Mouse (Mus musculus) small intestine, adult 2 months (tissue): ENCODE data around the gene Nsg1. TPM values are rescaled to one million over a fixed set of nuclear protein-coding genes. Genes with fewer than 3 reads are reported as not detected.

Source experiments
- H3K27ac ChIP-seq: fragments of 200-500 bp; 2 replicates; pipeline ENCODE4 v1.5.1; 2012; ENCODE audit warnings: low read depth, low read length, control low read depth, inconsistent platforms; ENCODE audit not compliant: insufficient read depth
- H3K27me3 ChIP-seq: fragments of 200-500 bp; 2 replicates; pipeline ENCODE4 v1.6.1; 2012; ENCODE audit warnings: mild to moderate bottlenecking, moderate library complexity, low read length, inconsistent platforms; ENCODE audit not compliant: control insufficient read depth, insufficient read depth
- H3K36me3 ChIP-seq: fragments of 200-500 bp; 2 replicates; pipeline ENCODE4 v1.6.1; 2012; ENCODE audit warnings: mild to moderate bottlenecking, low read length, control low read depth, inconsistent platforms; ENCODE audit not compliant: control insufficient read depth, insufficient read depth
- H3K4me1 ChIP-seq: fragments of 200-500 bp; 2 replicates; pipeline ENCODE4 v1.6.1; 2012; ENCODE audit warnings: low read length, inconsistent platforms, mixed read lengths; ENCODE audit not compliant: control insufficient read depth, insufficient read depth, insufficient read length
- H3K4me3 ChIP-seq: fragments of 200-500 bp; 2 replicates; pipeline ENCODE4 v1.5.1; 2012; ENCODE audit warnings: low read depth, mild to moderate bottlenecking, control low read depth, inconsistent platforms, low read length, moderate library complexity
- CTCF ChIP-seq: fragments of 200-500 bp; IDR thresholded peaks from 2 replicates; pipeline ENCODE4 v1.5.1; 2012; ENCODE audit warnings: low read depth, mild to moderate bottlenecking, control low read depth, inconsistent platforms, low read length, moderate library complexity, mixed read lengths; ENCODE audit not compliant: insufficient replicate concordance, insufficient read length; ENCODE audit errors: extremely low read depth
- POLR2A ChIP-seq: fragments of 200-500 bp; IDR thresholded peaks from 2 replicates; pipeline ENCODE4 v1.6.1; 2012; ENCODE audit warnings: low read depth, mild to moderate bottlenecking, control low read depth, inconsistent platforms, low read length, moderate library complexity
- WGBS: fragments of 180-500 bp; shearing (Covaris S2); methylation state at CpG from one replicate; pipeline ENCODE4 v1.1.7; 2018; 5-methylcytosine and 5-hydroxymethylcytosine counted together
- polyA plus RNA-seq: library from polyadenylated mRNA; depleted of rRNA; stranded (reverse); fragments of >200 nt; gene quantifications from 2 replicates; pipeline ENCODE4 v1.2.3, GENCODE M21; 2012; rRNA removed

Gene Nsg1
- polyA plus RNA-seq, 1 experiment = 3.4 TPM

DNA sequence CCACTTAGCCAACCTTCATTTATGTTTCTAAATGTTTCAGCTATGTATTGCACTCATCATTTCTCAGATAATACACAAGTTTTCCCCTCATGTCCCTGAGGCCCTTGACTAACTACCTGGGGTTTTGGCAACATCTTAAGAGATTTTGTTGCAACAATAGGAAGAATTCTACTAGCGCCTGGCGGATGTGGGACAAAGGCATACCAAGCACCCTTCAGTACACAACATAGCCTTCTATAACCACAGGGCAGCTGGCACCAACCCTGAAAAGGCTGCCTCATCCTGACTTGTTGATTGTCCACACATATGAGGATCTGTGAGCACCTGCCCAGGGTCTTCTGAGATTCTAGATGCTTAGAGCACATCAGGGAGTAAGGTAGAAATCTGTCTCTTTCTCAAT is 65.4 kb downstream of the Nsg1 start:
- H3K36me3 ChIP-seq = no peaks in the 10 kb centered on the region
- 95% methylated on average over 2 of the region's 2 CpGs for WGBS
- H3K4me1 ChIP-seq = no peaks in the 10 kb centered on the region
- no peaks in the 10 kb centered on the region for H3K27me3 ChIP-seq
- TF ChIP-seq CTCF (no peak), POLR2A (no peak)
- no peak overlapping the region for H3K4me3 ChIP-seq
- no peak overlapping the region for H3K27ac ChIP-seq

DNA sequence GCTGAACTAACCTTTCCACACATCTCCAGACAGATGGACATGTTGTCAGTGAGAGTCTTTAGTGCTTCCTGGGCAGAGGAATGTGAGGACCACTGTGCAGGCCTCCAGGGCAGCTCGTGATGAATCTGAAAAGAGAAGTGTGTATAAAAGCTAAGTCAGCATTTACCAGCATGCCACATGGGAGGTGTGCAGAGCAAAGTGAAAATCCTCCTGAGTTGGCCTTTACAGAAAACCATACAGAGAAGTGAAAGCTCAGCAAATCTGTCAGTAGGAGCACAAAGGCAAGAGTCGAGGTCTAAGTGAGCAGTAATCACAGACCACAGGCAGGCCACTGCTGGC is 67.8 kb downstream of the Nsg1 start:
- no peak for TF ChIP-seq CTCF
- no peak for TF ChIP-seq POLR2A
- Histone ChIP-seq H3K4me1 (no peaks in the 10 kb centered on the region), H3K27ac (no peak overlapping the region), H3K36me3 (no peaks in the 10 kb centered on the region), H3K27me3 (no peaks in the 10 kb centered on the region), H3K4me3 (no peak overlapping the region)
- 78% methylated on average over 2 of the region's 2 CpGs for WGBS

DNA sequence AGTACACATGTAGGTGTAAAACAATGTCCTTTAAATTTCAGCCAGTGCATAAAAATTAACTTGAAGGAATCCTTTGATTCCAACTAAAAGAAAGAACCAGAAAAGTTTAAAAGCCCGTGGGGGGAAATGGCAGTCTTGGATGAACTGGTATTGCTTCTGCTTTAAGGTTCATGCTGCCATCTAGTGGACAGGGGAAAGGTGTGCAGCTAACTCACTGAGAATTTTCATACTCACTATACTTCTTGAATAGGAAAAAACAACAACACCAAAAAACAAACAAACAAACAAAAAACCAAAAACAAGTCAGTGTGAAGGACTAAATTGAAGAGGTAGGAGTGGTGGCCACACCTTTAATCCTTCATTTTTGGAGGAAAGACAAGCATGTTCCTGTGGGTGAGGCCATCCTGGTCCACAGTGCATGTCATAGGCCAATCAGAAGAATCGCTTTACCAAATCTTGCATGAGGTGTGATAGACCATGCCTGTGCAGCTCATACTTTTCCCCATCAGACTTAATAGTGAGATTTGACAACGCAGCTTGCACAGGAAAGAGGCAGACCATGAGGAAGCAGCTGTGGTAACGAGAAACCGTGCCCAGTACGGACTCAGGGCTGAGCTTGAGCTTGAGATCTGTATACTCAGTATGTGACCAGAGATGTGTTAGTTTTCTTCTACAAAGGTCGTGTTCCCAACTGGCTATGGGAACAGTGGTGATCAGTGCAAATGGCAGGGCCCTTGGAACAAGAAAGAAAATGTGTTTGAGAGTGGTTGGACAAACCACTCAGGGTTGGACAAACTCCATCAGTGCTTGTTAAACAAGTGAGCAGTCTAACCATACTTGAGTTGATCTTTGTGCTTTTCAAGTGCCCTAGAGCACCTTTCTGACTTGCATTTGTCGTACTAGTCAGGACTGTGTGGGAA is 68.4 kb downstream of the Nsg1 start:
- no peaks in the 10 kb centered on the region for H3K27me3 ChIP-seq
- no peaks in the 10 kb centered on the region for H3K4me1 ChIP-seq
- no peaks in the 10 kb centered on the region for H3K36me3 ChIP-seq
- no peak for TF ChIP-seq POLR2A
- TF ChIP-seq CTCF = no peak
- H3K4me3 ChIP-seq = no peak overlapping the region
- 72% methylated on average over 8 of the region's 8 CpGs for WGBS
- no peak overlapping the region for H3K27ac ChIP-seq

DNA sequence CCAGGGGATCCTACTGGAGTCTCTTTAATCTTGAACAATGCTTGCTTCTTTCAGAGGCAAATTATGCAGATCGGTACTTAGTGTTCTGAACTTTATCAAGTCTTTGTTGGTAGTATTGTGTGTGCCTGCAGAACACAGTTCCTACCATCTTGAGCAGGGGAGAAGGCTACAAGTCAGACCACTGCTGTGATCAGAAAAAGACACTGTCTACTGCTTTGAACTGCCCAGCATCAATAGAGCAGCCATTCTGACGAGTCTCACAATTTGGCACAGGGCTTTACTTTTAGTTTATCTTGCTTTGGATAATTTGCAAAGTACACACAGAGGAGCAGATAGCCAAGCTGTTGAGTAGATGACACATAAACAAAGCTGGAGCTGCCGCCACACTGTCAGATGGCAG is 69.1 kb downstream of the Nsg1 start:
- no peaks in the 10 kb centered on the region for H3K36me3 ChIP-seq
- no peak overlapping the region for H3K27ac ChIP-seq
- 77% methylated on average over 3 of the region's 3 CpGs for WGBS
- H3K4me3 ChIP-seq = no peak overlapping the region
- no peaks in the 10 kb centered on the region for H3K4me1 ChIP-seq
- H3K27me3 ChIP-seq = no peaks in the 10 kb centered on the region
- TF ChIP-seq CTCF = no peak
- no peak for TF ChIP-seq POLR2A

DNA sequence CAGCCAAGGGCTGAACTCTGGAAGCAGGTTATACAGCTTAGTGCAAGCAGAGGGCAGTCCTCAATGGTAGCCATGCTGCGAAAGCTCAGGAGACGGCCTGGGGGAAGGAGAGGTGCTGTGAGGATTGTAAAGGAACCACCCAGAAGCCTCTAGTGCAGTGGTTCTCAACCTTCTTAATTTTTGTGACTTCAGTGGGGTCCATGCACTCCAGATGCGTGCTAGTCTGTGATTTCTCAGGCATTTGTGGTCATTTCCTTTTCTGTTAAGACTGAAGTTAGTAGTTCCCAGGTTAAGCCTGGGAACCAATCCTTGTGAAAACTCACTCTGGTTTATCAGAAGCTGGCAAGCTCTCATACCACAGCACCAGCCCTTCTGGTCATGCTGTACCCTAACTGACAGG is 69.6 kb downstream of the Nsg1 start:
- H3K27ac ChIP-seq = no peak overlapping the region
- H3K4me1 ChIP-seq = no peaks in the 10 kb centered on the region
- H3K27me3 ChIP-seq = no peaks in the 10 kb centered on the region
- WGBS = 85% methylated on average over 3 of the region's 3 CpGs
- no peak for TF ChIP-seq CTCF
- TF ChIP-seq POLR2A = no peak
- H3K4me3 ChIP-seq = no peak overlapping the region
- no peaks in the 10 kb centered on the region for H3K36me3 ChIP-seq

Other genes with a start within 250 kb of the Nsg1 start
- 6.1 and 9.7 TPM in 2 replicates for gene Stx18, start 121.2 kb downstream of the Nsg1 start, polyA plus RNA-seq
- gene Zbtb49, start 60.5 kb upstream of the Nsg1 start, polyA plus RNA-seq = 5.4 and 8.1 TPM in 2 replicates
- gene Lyar, start 60.6 kb upstream of the Nsg1 start, polyA plus RNA-seq = 0.23 and 1.4 TPM in 2 replicates
- gene Tmem128, start 100.3 kb upstream of the Nsg1 start, polyA plus RNA-seq = 9.6 and 19.7 TPM in 2 replicates
- gene Otop1, start 116.1 kb upstream of the Nsg1 start, polyA plus RNA-seq = not detected in 2 replicates
- gene Drd5, start 159.5 kb upstream of the Nsg1 start, polyA plus RNA-seq = not detected in 2 replicates